Mouse (Mus musculus) kidney, adult 9 months (tissue): ENCODE results near the gene Slc35e2.
"Not testable (repeated sequence)": the region's sequence is repeated elsewhere in the genome, so short reads cannot be mapped to it uniquely, and the experiment has no call there.

Source experiments
- DNase-seq: peaks from one replicate; pipeline ENCODE4 v3.0.0; 2022

Gene Slc35e2

DNA sequence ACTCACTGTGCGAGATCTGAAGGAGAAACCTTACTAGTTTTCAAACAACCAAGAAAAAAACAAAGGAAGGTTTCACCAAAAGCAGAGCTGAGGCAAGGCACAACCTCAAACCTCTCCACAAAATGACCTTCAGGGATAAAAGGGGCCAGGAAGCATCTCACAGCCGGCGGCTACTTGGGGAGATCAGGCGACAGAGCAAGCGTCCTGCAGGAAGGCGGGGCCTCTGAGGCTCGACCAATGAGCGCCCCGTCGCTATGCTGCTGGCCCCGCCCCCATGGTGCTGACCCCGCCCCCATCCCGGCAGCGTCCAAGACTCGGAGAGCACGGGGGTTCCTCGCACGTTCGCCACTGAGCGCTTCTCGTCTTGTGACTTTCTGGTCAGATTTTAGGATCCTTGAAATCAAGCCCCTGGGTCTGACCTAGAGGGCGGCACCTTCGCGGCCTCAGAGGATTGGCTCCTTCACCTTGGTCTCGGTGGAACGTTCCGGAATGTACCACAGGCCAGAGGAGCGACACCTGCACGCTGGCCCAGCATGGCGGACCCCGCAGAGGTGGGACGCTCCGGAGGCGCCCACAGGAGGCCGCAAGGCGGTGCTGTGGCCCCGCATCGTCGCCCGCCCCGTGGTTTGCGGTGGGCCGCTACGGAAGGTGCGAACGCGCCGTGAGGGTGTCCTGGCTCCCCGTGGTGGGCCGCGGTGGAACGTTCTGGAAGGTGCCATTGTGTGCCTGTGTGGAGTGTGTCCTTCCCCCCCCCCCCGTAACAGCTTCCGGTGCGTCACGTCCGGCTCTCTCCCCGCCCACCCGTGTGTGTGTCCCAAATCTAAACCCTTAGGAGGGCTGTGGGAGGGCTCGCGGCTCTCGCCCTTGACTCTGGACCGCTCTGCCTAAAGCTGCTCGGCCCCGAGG, at the start of gene Slc35e2:
Slc35e2 (plus strand) TSS at position 326 of the 906 bp plus-strand sequence.
- peak; percentile 95 for DNase-seq

DNA sequence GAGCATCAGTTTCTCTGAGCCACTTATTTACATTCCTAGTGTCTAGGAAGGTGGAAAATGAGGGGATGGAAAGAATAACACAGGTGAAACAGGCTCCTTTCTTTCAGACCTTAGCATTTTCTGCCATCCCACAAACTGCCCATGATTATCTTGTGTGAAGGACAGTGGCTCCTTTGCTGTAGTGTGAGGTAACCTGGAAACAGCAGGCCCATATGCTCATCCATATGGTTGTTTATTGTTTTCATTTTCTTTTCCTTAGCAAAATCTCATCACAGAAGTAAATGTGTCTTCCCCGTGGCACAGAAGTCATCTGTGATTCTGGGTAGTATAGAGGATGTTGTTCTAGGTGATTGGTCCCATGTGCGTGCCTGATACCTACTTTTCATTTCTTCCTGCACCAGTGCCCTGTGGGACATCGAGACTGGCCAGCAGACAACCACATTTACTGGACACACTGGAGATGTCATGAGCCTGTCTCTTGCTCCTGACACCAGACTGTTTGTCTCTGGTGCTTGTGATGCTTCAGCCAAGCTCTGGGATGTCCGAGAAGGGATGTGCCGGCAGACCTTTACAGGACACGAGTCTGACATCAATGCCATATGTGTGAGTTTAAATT, 48.2 kb upstream of the Slc35e2 start:
- DNase-seq, result no peak

- no peak for DNase-seq
Observed at GRCm38 (mm10) chr4:155554880-155555279, 46.3 kb upstream of the Slc35e2 start.

- no peak for DNase-seq
Observed at GRCm38 (mm10) chr4:155555464-155555863, 45.8 kb upstream of the Slc35e2 start.

GRCm38 (mm10) chr4:155559454-155559853, 41.8 kb upstream of the Slc35e2 start:
- DNase-seq, result no peak

DNA sequence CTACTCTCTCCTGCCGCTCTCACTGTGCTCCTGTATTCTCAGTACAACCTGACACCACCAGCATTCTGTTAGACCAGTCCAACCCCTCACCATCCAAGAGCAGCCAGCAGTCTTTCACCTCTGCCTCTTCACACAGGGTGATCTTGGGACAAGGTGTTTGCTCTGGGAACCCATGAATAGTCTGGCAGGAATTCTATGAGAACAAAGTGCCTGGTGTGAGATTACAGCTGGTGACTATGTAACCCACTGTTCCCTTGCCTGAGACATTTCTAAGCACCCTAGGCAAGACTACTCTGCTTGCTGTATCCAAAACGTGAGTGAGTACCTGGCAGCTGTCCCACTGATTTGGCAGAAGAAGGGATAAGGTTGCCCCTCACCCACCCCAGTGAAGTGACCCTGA, 40.3 kb upstream of the Slc35e2 start:
- peak; percentile 68 for DNase-seq

GRCm38 (mm10) chr4:155561661-155562442, 39.4 kb upstream of the Slc35e2 start, which contains the start of gene Nadk:
TSS of gene Nadk (plus strand) at chr4:155562378.
- peak; percentile 43 for DNase-seq

- DNase-seq, result peak; percentile 70
Observed at GRCm38 (mm10) chr4:155562725-155563399, 38.4 kb upstream of the Slc35e2 start.

GRCm38 (mm10) chr4:155563400-155564231, 37.6 kb upstream of the Slc35e2 start:
- peak; percentile 98 for DNase-seq

- peak; percentile 67 for DNase-seq
Observed at GRCm38 (mm10) chr4:155564315-155565069, 36.7 kb upstream of the Slc35e2 start.

DNA sequence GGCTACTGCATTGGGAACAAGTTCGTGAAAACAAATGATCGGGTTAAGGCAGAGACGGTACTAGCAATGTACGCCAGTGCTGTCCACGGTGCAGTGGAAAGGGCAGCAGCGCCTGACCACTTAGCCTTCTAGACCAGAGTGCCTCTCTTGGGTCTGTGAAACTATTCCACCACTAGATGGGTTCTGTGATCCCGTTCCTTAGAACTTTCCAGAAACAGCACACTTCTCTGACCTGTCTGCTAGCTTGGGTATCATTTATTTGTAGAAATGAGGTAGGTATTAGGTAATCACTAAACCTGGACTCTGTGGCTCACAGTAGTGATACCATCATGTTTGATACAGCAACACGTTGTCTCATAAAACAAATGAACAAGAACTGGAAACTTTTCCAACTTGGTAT, 34.7 kb upstream of the Slc35e2 start:
- DNase-seq, result peak; percentile 73

GRCm38 (mm10) chr4:155568170-155568569, 33.0 kb upstream of the Slc35e2 start:
- DNase-seq, result peak; percentile 61

DNA sequence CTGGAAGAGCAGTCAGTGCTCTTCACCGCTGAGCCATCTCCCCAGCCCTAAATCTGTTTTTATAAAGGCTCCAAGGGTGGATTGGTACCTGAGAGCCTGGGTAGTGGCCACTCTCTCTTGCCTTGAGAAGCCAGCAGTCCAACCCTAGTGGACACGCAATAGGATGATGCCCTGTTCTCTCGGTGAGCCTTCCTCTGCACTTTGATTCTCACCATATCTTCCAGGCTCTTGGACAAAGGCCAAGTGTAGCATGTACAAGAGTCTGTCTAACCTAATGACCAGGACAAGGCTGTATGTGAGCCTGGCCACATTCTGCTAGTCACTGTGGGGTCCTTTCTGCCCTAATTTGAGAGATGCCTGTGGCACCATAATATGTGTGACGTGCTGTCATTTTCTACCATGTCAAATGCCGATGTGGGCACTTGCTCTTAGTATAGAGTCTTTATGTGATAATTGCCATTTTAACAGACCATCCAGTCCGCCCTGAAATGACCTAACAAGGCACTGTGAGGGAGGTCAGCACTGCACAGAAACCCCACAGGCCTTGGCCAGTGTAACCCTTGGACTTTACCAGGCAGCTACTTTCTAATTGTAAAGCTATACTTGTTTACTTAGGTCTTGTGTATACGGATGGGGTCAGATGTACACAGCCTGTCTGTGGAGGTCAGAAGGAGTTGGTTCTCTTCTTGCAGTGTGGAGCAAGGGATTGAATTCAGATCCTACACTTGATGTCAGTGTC, 32.4 kb upstream of the Slc35e2 start:
- DNase-seq, result no peak

GRCm38 (mm10) chr4:155569818-155570217, 31.4 kb upstream of the Slc35e2 start:
- DNase-seq, result no peak

DNA sequence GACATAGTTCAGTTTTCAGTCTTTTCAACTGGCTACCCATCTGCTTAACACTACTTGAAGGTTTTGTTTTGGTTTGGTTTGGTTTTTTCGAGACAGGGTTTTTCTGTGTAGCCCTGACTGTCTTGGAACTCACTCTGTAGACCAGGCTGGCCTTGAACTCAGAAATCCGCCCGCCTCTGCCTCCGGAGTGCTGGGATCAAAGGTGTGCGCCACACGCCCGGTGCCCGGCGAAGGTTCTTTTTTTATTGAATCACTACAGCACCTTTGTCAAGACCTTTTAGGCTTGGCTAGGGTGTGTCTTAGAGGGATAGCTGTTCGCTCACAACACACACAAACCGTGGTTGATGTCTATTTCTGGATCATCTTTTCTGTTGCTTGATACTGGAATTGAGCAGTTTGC, 30.9 kb upstream of the Slc35e2 start:
- DNase-seq, result not testable (repeated sequence)

GRCm38 (mm10) chr4:155571442-155571841, 29.8 kb upstream of the Slc35e2 start:
- no peak for DNase-seq

DNA sequence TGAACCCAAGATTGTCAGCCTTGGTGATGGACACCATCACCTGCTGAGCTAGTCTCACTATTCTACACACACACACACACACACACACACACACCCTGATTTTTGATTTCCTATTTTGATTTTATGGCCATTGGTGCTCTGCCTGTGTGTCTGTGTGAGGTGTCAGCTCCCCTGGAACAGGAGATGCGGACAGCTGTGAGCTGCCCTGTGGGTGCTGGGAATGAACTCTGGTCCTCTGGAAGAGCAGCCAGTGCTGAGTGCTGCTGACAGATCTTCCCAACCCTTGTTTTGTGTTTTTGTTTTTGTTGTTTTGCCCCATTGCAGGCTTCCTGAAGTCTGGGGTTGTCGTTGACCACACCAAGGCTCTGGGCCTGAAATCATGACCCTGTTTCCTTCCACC, 28.1 kb upstream of the Slc35e2 start:
- DNase-seq, result no peak

GRCm38 (mm10) chr4:155573876-155574275, 27.3 kb upstream of the Slc35e2 start:
- DNase-seq, result no peak

DNA sequence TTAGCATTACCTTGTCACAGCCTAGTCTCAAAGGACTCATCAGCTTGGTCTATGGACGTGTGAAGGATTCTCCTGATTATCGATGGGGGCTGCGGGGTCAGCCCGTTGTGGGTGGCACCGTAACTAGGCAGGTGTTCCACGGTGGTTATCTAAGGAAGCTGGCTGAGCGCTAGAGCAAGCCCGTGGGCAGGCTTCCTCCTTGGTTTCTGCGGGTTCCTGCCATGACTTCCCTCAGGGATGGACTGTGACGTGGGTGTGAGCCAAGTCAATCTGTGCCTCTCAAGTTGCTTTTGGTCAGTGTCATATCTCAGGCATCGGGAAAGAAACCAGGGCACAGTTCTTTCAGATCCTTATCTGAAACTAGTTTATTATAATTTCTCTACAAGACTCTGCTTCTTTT, 26.3 kb upstream of the Slc35e2 start:
- no peak for DNase-seq

DNA sequence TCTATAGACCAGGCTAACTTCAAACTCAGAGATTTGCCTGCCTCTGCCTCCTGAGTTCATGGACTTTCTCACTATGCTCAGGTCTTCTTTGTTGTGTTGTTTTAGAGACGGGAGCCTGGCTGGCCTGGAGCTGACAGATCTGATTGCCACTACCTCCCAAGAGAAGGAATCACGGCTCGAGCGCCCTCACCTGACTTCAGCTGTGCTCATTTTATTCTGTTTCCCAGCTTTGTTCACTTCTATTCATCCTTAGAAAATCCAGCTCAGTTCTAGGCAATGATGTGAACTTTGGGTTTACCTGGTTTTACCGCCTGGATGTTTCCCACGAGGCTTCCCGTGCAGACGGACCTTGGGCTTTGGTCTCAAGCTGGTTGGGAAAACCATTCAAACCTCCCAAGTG, 25.7 kb upstream of the Slc35e2 start:
- no peak for DNase-seq
